Mouse (Mus musculus) forebrain, embryonic 15.5 days (tissue): ENCODE results near the gene Cers5. TPM values are rescaled to one million over a fixed set of nuclear protein-coding genes. Genes with fewer than 3 reads are reported as not detected.
A peak's percentile ranks its signal among the peaks of the same experiment; 100 is the strongest.

Experiments
- ATAC-seq: fragments of 200-750 bp; cut with Nextera tagmentation; replicated peaks from 2 replicates; pipeline ENCODE4 v1.8.0; 2017; ENCODE audit warnings: mild to moderate bottlenecking, moderate TSS enrichment, moderate library complexity
- H3K27ac ChIP-seq: fragments of 300-500 bp; sonication (generic); replicated peaks from 2 replicates; pipeline ENCODE4 v1.5.1; 2015; ENCODE audit warnings: mild to moderate bottlenecking, inconsistent platforms
- H3K27me3 ChIP-seq: fragments of 300-500 bp; sonication (generic); 2 replicates; pipeline ENCODE4 v1.6.1; 2015; ENCODE audit warnings: inconsistent platforms
- H3K36me3 ChIP-seq: fragments of 300-500 bp; sonication (generic); 2 replicates; pipeline ENCODE4 v1.6.1; 2015; ENCODE audit warnings: mild to moderate bottlenecking, inconsistent platforms
- H3K4me1 ChIP-seq: fragments of 300-500 bp; sonication (generic); 2 replicates; pipeline ENCODE4 v1.6.1; 2015; ENCODE audit warnings: inconsistent platforms
- H3K4me2 ChIP-seq: fragments of 300-500 bp; sonication (generic); replicated peaks from 2 replicates; pipeline ENCODE4 v1.6.1; 2015; ENCODE audit warnings: mild to moderate bottlenecking, inconsistent platforms
- H3K4me3 ChIP-seq: fragments of 300-500 bp; sonication (generic); 2 replicates; pipeline ENCODE4 v1.5.1; 2015; ENCODE audit warnings: mild to moderate bottlenecking, inconsistent platforms
- H3K9ac ChIP-seq: fragments of 300-500 bp; sonication (generic); replicated peaks from 2 replicates; pipeline ENCODE4 v1.6.1; 2015; ENCODE audit warnings: mild to moderate bottlenecking, inconsistent platforms
- H3K9me3 ChIP-seq: fragments of 300-500 bp; sonication (generic); 2 replicates; pipeline ENCODE4 v1.6.1; 2016; ENCODE audit warnings: inconsistent platforms
- WGBS: fragments of 180-500 bp; shearing (Covaris S2); methylation state at CpG from one replicate; pipeline ENCODE4 v1.1.7; 2015; ENCODE audit warnings: mixed read lengths; 5-methylcytosine and 5-hydroxymethylcytosine counted together
- polyA plus RNA-seq: library from polyadenylated mRNA; unstranded; fragments of >200 nt; fragmentation: Nextera tagmentation; extraction: Ambion mirVana; gene quantifications from 2 replicates; pipeline ENCODE4 v1.2.1, GENCODE M21; 2015

The Cers5 gene
- polyA plus RNA-seq, 1 experiment from 2014 or later = 69.4 TPM

DNA sequence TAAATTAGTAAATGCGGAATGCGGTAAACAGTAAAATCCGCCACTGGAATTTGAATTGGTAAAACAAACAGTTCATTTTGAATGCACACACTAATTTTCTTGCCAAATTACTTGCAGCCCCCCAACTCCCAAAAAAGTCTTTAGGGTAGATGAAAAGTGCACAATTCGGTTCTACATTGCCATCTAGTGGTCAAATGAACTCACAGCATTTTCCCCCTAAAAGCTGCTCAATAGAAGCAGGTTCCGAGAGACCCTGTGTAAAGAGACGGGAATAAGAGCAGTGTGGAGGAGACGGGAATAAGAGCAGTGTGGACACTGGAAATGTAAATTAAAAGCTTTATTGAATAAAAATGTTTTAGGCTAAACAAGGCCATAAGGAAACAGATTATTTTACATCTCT is 5.5 kb upstream of the Cers5 start:
- 22% methylated on average over 7 of the region's 7 CpGs for WGBS
- Histone ChIP-seq H3K4me3 (no peak overlapping the region), H3K36me3 (peaks cover 22% of the 10 kb centered on the region), H3K27me3 (no peaks in the 10 kb centered on the region), H3K4me2 (no peak overlapping the region), H3K9ac (no peak overlapping the region), H3K4me1 (no peaks in the 10 kb centered on the region), H3K27ac (no peak overlapping the region), H3K9me3 (no peaks in the 10 kb centered on the region)
- 0 out of 2 replicates have a peak, but pooled peaks have one; percentile 53 for ATAC-seq

DNA sequence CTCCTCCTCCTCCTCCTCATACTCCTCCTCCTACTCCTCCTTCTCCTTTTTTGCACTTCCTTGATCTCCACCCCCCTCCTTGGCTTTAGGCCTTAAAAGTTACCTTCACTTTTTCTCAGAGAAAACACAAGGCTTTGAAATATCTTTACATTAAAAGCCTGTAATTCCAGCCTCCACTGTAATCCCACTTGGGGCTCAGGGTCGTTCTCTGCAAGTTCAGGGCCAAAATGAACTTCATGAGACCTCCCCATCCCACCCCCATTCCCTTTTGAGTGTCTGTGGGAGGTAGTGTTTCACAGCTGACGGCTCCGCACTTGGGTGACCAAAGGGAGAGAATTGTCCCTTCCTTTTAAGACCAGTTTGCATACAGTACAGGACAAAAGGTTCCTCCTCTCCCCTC is 240 bp upstream of the Cers5 start:
- H3K36me3 ChIP-seq = no peaks in the 10 kb centered on the region
- 0 out of 2 replicates have a peak overlapping the region, but pooled peaks have one; percentile 32 for H3K27ac ChIP-seq
- H3K4me3 ChIP-seq = no peak overlapping the region
- no peak overlapping the region for H3K9ac ChIP-seq
- ATAC-seq = no peak
- H3K27me3 ChIP-seq = no peaks in the 10 kb centered on the region
- WGBS = 27% methylated on average over 3 of the region's 3 CpGs
- H3K4me2 ChIP-seq = peak overlapping the region; percentile 69; the same call in 1 of the 2 replicates
- H3K9me3 ChIP-seq = no peaks in the 10 kb centered on the region
- H3K4me1 ChIP-seq = peaks cover 17% of the 10 kb centered on the region

GRCm38 (mm10) chr15:99772277-99772880 is 306 bp downstream of the Cers5 start:
- under 1% methylated on average over 41 of the region's 41 CpGs for WGBS
- Histone ChIP-seq H3K9me3 (no peaks in the 10 kb centered on the region), H3K4me2 (peak overlapping the region; percentile 69), H3K27me3 (no peaks in the 10 kb centered on the region), H3K27ac (peak overlapping the region; percentile 93), H3K36me3 (no peaks in the 10 kb centered on the region), H3K4me3 (peak overlapping the region; percentile 85), H3K4me1 (peaks cover 17% of the 10 kb centered on the region), H3K9ac (peak overlapping the region; percentile 89)
- peak; percentile 94 for ATAC-seq

DNA sequence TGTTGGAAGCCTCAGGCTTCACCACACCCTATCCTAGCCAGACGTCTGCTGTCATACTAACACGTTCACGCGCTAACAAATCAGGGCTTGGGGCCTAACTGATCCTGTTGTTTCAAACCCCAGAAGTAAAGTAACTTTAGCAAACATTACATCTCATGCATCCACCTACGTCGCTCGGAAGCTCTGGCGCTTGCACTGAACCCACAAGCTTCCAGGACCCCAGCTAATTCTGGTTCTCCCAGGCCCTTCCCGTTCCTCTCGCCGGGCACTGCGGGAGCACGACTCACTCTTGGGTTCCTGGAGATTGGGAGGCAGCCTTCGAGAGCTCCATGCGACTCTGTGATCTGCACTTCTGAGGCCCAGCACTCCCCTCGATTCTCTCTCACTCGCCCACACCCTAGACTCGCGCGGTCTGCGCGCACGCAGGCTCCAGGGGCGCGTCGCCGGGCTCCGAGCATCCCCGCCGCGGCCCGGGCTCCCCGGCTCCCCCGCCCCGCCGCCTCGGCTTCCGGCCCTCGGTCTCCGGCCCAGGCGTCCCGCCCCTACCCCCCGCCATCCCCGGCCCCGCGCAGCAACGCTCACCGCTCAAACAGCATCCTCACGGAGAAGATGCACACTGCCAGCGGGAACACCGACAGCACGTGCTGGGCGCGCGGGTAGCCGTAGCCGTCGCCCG is 946 bp downstream of the Cers5 start:
- H3K4me2 ChIP-seq = peak overlapping the region; percentile 69
- peaks cover 17% of the 10 kb centered on the region for H3K4me1 ChIP-seq
- peak overlapping the region; percentile 89 for H3K9ac ChIP-seq
- H3K27ac ChIP-seq = peak overlapping the region; percentile 93
- under 1% methylated on average over 58 of the region's 59 CpGs for WGBS
- peak; percentile 81 for ATAC-seq
- no peaks in the 10 kb centered on the region for H3K36me3 ChIP-seq
- H3K9me3 ChIP-seq = no peaks in the 10 kb centered on the region
- H3K27me3 ChIP-seq = no peaks in the 10 kb centered on the region
- H3K4me3 ChIP-seq = peak overlapping the region; percentile 85

DNA sequence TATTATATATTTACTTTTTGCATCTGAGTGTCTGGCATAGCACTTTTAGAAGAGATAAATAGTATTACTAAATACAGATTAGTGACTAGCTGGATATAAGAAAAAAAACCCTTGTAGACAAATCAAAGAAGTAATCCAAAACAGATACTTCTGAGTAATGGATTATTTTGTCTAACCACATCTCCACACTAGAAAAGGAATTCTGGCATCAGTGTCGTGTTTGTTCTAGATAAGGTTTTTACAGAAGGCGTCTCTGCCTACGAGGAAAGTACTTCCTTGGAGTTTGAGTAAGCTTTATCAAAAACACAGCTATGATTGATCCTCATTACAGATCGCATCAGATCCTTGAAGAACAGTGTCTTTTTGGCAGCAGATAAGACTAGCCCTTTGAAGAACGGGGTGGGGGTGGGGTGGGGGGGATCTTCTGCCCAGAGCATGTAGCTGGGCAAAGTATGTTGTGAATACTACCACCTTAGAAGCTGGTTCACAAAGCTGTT is 1.6 kb downstream of the Cers5 start:
- Histone ChIP-seq H3K27ac (peak overlapping the region; percentile 93), H3K9me3 (no peaks in the 10 kb centered on the region), H3K9ac (peak overlapping the region; percentile 89), H3K27me3 (no peaks in the 10 kb centered on the region), H3K4me2 (peak overlapping the region; percentile 69), H3K4me3 (peak overlapping the region; percentile 85), H3K4me1 (peaks cover 17% of the 10 kb centered on the region), H3K36me3 (no peaks in the 10 kb centered on the region)
- 26% methylated on average over 5 of the region's 5 CpGs for WGBS
- ATAC-seq = no peak

DNA sequence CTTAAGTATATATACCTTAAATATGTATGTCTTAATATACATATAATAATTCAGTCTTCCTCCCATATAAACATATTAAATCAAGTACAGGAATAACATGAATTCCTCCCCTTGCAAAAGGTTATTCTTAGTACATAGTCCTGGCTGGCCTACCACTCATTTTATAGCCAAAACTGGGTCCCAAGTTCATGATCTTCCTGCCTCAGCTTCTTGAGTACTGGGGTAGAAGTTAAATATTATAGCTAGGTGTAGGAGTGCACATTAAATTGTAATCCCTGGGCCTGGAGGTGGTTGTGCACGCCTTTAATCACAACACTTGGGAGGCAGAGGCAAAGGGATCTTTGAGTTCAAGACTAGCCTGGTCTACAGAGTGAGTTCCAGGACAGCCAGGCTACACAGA is 3.9 kb downstream of the Cers5 start:
- peaks cover 17% of the 10 kb centered on the region for H3K4me1 ChIP-seq
- no peak overlapping the region for H3K4me3 ChIP-seq
- no peak overlapping the region for H3K27ac ChIP-seq
- peaks cover 2% of the 10 kb centered on the region; the same call in 1 of the 2 replicates for H3K36me3 ChIP-seq
- WGBS = 94% methylated on average over 1 of the region's 1 CpGs
- H3K9me3 ChIP-seq = no peaks in the 10 kb centered on the region
- H3K9ac ChIP-seq = no peak overlapping the region
- ATAC-seq = no peak
- no peak overlapping the region for H3K4me2 ChIP-seq
- no peaks in the 10 kb centered on the region for H3K27me3 ChIP-seq

- Histone ChIP-seq H3K4me1 (peaks cover 17% of the 10 kb centered on the region), H3K9me3 (no peaks in the 10 kb centered on the region), H3K4me2 (no peak overlapping the region), H3K4me3 (no peak overlapping the region), H3K27ac (no peak overlapping the region), H3K9ac (no peak overlapping the region), H3K36me3 (peaks cover 2% of the 10 kb centered on the region; the same call in 1 of the 2 replicates), H3K27me3 (no peaks in the 10 kb centered on the region)
- 89% methylated on average over 4 of the region's 4 CpGs for WGBS
- no peak for ATAC-seq
These were observed 5.2 kb downstream of the Cers5 start for GRCm38 (mm10) chr15:99767467-99767866.

- ATAC-seq = no peak
- Histone ChIP-seq H3K4me3 (no peak overlapping the region), H3K9ac (no peak overlapping the region), H3K4me2 (no peak overlapping the region), H3K27ac (no peak overlapping the region), H3K9me3 (no peaks in the 10 kb centered on the region), H3K27me3 (no peaks in the 10 kb centered on the region), H3K4me1 (no peaks in the 10 kb centered on the region), H3K36me3 (no peaks in the 10 kb centered on the region)
- 71% methylated on average over 3 of the region's 3 CpGs for WGBS
These were observed 18.5 kb downstream of the Cers5 start for GRCm38 (mm10) chr15:99754204-99754603.

DNA sequence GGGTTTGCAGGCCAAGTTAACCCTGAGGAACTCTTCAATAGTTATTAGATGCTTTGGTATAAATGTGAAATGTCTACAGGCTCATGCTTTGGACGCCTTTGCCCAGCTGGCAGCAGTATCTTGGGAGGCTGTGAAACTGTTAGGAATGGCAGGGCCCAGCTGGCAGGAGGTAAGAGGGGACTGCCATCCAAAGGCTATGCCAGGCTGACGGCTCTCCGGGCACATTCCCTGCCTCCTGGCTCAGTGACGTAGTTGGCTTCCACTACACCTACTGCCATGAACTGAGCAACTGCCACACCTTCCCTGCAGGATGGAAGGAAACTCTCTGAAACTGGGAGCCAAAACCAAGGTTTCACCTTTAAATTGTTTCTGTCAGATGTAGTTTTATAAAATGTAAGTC is 32.5 kb downstream of the Cers5 start:
- ATAC-seq = no peak
- Histone ChIP-seq H3K27me3 (no peaks in the 10 kb centered on the region), H3K9ac (no peak overlapping the region), H3K36me3 (peaks cover 65% of the 10 kb centered on the region), H3K4me1 (no peaks in the 10 kb centered on the region), H3K9me3 (no peaks in the 10 kb centered on the region), H3K4me2 (no peak overlapping the region), H3K27ac (no peak overlapping the region), H3K4me3 (no peak overlapping the region)
- 82% methylated on average over 4 of the region's 4 CpGs for WGBS

DNA sequence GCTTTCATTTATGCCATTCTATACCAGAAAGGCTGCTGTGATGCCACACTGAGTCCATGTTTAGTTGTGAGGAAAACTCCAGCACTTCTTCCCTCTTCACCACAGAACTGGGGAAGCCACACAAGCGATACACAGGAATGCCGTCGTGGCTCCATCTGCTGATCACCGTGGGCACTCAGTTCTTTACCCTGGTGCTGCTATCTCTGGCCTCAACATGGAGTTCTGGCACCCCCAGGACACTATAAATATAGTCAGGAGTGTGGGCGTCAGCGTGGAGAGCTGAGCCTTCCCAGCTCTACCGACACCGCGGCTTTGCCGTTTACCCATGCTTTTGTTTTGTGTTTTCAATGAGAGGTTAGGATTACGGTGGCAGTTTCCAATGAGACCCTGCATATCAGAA is 36.0 kb downstream of the Cers5 start:
- WGBS = 90% methylated on average over 11 of the region's 11 CpGs
- no peak overlapping the region for H3K4me2 ChIP-seq
- no peak overlapping the region for H3K27ac ChIP-seq
- H3K9ac ChIP-seq = no peak overlapping the region
- H3K36me3 ChIP-seq = peaks cover 65% of the 10 kb centered on the region
- H3K9me3 ChIP-seq = no peaks in the 10 kb centered on the region
- H3K4me3 ChIP-seq = no peak overlapping the region
- no peak for ATAC-seq
- no peaks in the 10 kb centered on the region for H3K4me1 ChIP-seq
- no peaks in the 10 kb centered on the region for H3K27me3 ChIP-seq

DNA sequence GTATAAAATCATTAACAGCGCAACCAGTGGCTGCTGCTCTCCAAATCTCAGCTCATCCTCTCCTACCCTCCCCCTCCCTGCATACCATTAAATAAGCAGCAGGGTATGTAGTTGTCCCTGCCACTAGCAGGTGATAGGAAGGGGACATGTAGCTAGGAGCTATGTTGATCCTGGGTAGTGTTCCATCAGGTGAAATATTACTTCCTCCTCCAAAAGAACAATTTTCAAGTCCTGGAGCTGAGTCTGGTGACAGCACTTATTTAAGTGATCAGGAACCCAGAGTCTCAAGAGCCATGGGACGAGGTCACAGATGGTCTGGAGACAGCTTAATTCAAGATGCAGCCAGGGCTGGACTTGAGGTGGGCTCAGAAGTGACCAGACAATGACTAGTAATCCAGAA is 37.1 kb downstream of the Cers5 start:
- no peak overlapping the region for H3K4me3 ChIP-seq
- no peak for ATAC-seq

DNA sequence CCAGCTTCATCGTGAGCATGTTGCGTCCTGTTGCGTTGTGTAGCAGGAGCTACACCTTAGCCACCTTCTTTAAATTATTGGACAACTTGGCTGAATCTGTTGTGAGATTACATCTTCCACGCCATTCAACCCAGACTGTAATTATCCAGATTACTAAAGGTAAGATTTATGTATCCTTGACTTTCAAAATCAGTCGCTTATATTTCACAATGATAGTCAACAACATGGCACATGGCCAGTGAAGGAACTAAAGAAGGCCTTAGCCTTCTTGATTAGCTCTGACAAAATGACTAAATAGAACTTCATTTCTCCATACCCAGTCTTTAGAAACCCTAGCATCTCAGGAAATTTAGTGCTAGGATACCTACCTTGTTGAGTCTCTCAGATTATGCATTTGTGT is 39.5 kb downstream of the Cers5 start:
- Histone ChIP-seq H3K27ac (no peak overlapping the region), H3K4me1 (no peaks in the 10 kb centered on the region), H3K4me2 (no peak overlapping the region), H3K4me3 (no peak overlapping the region), H3K27me3 (no peaks in the 10 kb centered on the region), H3K9ac (no peak overlapping the region), H3K36me3 (peaks cover 57% of the 10 kb centered on the region), H3K9me3 (no peaks in the 10 kb centered on the region)
- no peak for ATAC-seq
- WGBS = 96% methylated on average over 5 of the region's 5 CpGs

More for the DNA sequence above, 37.1 kb downstream of the Cers5 start:
- Histone ChIP-seq H3K9ac (no peak overlapping the region), H3K36me3 (peaks cover 65% of the 10 kb centered on the region), H3K4me1 (no peaks in the 10 kb centered on the region), H3K4me2 (no peak overlapping the region), H3K27ac (no peak overlapping the region), H3K27me3 (no peaks in the 10 kb centered on the region), H3K9me3 (no peaks in the 10 kb centered on the region)
- WGBS = 91% methylated on average over 2 of the region's 2 CpGs
